Mouse (Mus musculus) intestine, postnatal 0 days (tissue): ENCODE measurements around the gene Ldah. TPM values are rescaled to one million over a fixed set of nuclear protein-coding genes. Genes with fewer than 3 reads are reported as not detected.
A peak's percentile ranks its signal among the peaks of the same experiment; 100 is the strongest.

ENCODE experiments used
- ATAC-seq: fragments of 200-750 bp; cut with Nextera tagmentation; 2 replicates; pipeline ENCODE4 v1.8.0; 2017; ENCODE audit warnings: mild to moderate bottlenecking, moderate TSS enrichment, moderate library complexity
- H3K27ac ChIP-seq: fragments of 300-500 bp; sonication (generic); 2 replicates; pipeline ENCODE4 v1.5.1; 2014; ENCODE audit warnings: mild to moderate bottlenecking, low read depth, low read length, moderate library complexity
- H3K27me3 ChIP-seq: fragments of 300-500 bp; sonication (generic); replicated peaks from 2 replicates; pipeline ENCODE4 v1.6.1; 2014; ENCODE audit warnings: low read length, mixed read lengths; ENCODE audit not compliant: control insufficient read depth, insufficient read depth
- H3K36me3 ChIP-seq: fragments of 300-500 bp; sonication (generic); 2 replicates; pipeline ENCODE4 v1.6.1; 2014; ENCODE audit warnings: mild to moderate bottlenecking, moderate library complexity; ENCODE audit not compliant: control insufficient read depth, insufficient read depth
- H3K4me1 ChIP-seq: fragments of 300-500 bp; sonication (generic); replicated peaks from 2 replicates; pipeline ENCODE4 v1.6.1; 2014; ENCODE audit warnings: antibody characterized with exemption, low read length, mixed read lengths; ENCODE audit not compliant: control insufficient read depth, insufficient read depth
- H3K4me2 ChIP-seq: fragments of 300-500 bp; sonication (generic); replicated peaks from 2 replicates; pipeline ENCODE4 v1.6.1; 2014; ENCODE audit warnings: low read depth, mild to moderate bottlenecking, moderate library complexity
- H3K4me3 ChIP-seq: fragments of 300-500 bp; sonication (generic); 2 replicates; pipeline ENCODE4 v1.5.1; 2014; ENCODE audit warnings: low read depth, low read length
- H3K9ac ChIP-seq: fragments of 300-500 bp; sonication (generic); 2 replicates; pipeline ENCODE4 v1.6.1; 2014; ENCODE audit warnings: mild to moderate bottlenecking, low read depth, low read length
- H3K9me3 ChIP-seq: fragments of 300-500 bp; sonication (generic); 2 replicates; pipeline ENCODE4 v1.6.1; 2016; ENCODE audit warnings: mixed run types; ENCODE audit not compliant: control insufficient read depth
- CTCF ChIP-seq: sonication (generic); IDR thresholded peaks from 2 replicates; pipeline ENCODE4 v1.5.1; 2016; ENCODE audit warnings: low read depth, mild to moderate bottlenecking, control low read depth, antibody characterized with exemption, moderate library complexity
- WGBS: fragments of 180-500 bp; shearing (Covaris S2); extraction: QIAGEN DNeasy Blood & Tissue Kit; methylation state at CpG from one replicate; pipeline ENCODE4 v1.1.7; 2014; 5-methylcytosine and 5-hydroxymethylcytosine counted together
- polyA plus RNA-seq: library from polyadenylated mRNA; unstranded; fragments of >200 nt; fragmentation: Nextera tagmentation; extraction: Ambion mirVana; gene quantifications from 2 replicates; pipeline ENCODE4 v1.2.1, GENCODE M21; 2015

Ldah gene
- polyA plus RNA-seq, 1 experiment from 2014 or later, result 38.0 TPM

DNA sequence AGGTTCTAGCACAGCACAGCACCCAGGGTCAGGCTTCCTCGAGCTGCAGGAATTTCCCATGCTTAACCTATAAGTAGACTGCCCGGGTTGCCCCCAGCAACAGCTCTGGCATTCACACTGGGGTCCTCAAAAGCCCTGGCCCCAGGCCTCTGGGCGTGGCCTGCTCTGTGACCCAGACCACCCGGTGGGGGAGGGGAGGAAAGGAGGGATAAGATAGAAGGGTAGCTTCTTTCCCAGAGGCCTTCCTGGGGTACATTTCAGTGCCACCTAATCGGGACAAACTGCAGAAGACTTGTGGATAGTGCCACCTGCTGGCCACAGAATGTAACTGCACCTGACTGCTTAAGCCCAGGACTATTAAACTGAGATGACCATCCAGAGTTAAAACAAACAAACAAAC lies 98.5 kb downstream of the Ldah start:
- Histone ChIP-seq H3K9me3 (no peaks in the 10 kb centered on the region), H3K4me2 (no peak overlapping the region), H3K36me3 (no peaks in the 10 kb centered on the region), H3K4me3 (no peak overlapping the region), H3K27ac (no peak overlapping the region), H3K4me1 (no peaks in the 10 kb centered on the region), H3K27me3 (peaks cover 53% of the 10 kb centered on the region), H3K9ac (no peak overlapping the region)
- peak; percentile 48; the same call in 1 of the 2 replicates for ATAC-seq
- 4% methylated on average over 5 of the region's 5 CpGs for WGBS
- peak; percentile 92 for TF ChIP-seq CTCF

DNA sequence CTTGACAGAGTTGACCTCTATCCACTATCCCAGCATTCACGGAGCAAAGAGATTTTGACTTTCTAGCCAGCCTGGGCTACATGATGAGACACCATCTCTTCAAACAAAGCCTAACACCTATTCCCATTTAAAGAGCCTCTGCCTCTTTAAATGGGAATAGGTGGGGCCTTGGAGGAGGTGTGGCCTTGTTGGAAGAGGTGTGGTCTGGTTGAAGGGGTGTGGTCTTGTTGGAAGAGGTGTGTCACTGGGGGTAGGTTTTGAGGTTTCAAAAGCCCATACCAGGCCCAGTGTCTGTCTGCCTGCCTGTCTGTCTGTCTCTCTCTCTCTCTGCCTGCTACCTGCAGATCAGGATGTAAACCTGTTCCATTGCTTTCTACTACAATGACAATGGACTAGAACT lies 99.0 kb downstream of the Ldah start:
- H3K4me2 ChIP-seq, result no peak overlapping the region
- no peak overlapping the region for H3K9ac ChIP-seq
- no peak overlapping the region for H3K27ac ChIP-seq
- whole genome bisulfite sequencing, result 71% methylated on average over 1 of the region's 1 CpGs
- no peaks in the 10 kb centered on the region for H3K9me3 ChIP-seq
- no peaks in the 10 kb centered on the region for H3K36me3 ChIP-seq
- H3K27me3 ChIP-seq, result peaks cover 51% of the 10 kb centered on the region
- H3K4me1 ChIP-seq, result no peaks in the 10 kb centered on the region
- H3K4me3 ChIP-seq, result no peak overlapping the region
- TF ChIP-seq CTCF, result no peak
- peak; percentile 40; the same call in 1 of the 2 replicates for ATAC-seq

DNA sequence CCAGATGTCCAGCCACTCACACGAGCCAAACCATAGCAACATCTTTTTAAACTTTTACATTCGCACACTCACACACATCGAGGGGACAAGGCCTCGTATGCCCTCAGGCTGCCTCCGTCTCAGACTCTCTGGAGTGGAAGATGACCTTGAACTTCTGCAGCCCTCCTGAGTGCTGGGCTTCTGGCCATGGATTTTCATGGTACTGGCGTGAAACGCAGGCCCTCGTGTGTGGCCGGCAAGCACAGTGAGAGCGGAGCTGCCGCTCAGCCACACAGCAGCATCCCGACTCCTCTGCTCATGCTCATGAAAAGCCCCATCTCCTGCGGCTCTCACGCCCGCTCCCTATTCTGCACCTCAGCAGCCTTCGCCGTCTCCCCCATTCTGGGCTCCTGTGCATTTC lies 103.1 kb downstream of the Ldah start:
- no peak overlapping the region for H3K27ac ChIP-seq
- peaks cover 15% of the 10 kb centered on the region; the same call in 1 of the 2 replicates for H3K27me3 ChIP-seq
- no peak overlapping the region for H3K4me2 ChIP-seq
- WGBS, result 62% methylated on average over 17 of the region's 17 CpGs
- H3K9me3 ChIP-seq, result no peaks in the 10 kb centered on the region
- H3K36me3 ChIP-seq, result no peaks in the 10 kb centered on the region
- H3K4me3 ChIP-seq, result no peak overlapping the region
- ATAC-seq, result no peak
- TF ChIP-seq CTCF, result no peak
- H3K9ac ChIP-seq, result no peak overlapping the region
- no peaks in the 10 kb centered on the region for H3K4me1 ChIP-seq

DNA sequence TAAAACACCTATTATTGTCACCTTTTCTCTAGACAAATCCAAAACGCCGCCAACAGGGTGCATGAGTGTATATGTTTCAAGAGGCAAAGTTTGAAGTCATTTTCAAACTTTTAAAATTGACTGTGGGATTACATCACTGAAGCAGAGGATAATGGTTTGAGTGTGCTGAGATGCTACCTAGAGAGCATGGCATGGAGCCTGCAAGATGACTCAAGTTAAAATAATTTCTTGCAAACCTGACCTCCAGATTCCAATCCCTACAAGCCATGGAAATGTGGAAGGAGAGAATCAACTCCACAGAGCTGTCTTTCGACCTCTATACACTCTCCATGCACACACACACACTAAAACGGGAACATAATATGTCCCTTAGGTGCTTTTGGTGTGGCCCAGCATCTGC lies 104.4 kb downstream of the Ldah start:
- H3K9me3 ChIP-seq, result no peaks in the 10 kb centered on the region
- no peak for ATAC-seq
- no peak overlapping the region for H3K4me3 ChIP-seq
- H3K4me1 ChIP-seq, result no peaks in the 10 kb centered on the region
- 90% methylated on average over 4 of the region's 4 CpGs for WGBS
- H3K27ac ChIP-seq, result no peak overlapping the region
- no peaks in the 10 kb centered on the region for H3K36me3 ChIP-seq
- TF ChIP-seq CTCF, result no peak
- H3K9ac ChIP-seq, result no peak overlapping the region
- H3K27me3 ChIP-seq, result peaks cover 10% of the 10 kb centered on the region; the same call in 1 of the 2 replicates
- no peak overlapping the region for H3K4me2 ChIP-seq

DNA sequence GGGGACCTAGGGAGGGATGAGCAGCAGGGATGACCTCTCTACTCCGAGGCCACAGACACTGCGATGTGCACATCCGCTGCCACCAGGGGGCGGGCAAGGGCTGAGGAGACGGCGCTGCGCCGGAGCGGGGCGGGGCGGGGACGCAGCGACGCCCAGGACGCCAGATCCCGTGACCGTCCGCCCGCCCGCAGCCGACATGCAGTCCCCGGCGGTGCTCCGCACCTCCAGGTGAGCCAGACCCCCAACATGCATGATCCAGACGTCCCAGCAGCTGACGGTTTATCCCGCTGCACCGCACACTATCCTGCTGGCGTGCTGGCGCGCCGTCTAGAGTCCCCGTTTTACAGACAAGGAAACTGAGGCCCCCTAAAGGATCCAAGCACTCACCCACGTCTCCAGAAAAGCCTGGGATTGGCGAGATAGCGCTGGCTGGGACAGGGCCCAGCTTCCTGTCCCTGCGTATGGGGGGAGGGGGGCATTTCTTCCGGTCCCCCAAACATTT lies 105.4 kb downstream of the Ldah start, which contains the start of gene Hs1bp3:
Gene Hs1bp3, plus strand, starts transcription at position 163 of the 502 bp plus-strand sequence.
- WGBS, result under 1% methylated on average over 38 of the region's 38 CpGs

DNA sequence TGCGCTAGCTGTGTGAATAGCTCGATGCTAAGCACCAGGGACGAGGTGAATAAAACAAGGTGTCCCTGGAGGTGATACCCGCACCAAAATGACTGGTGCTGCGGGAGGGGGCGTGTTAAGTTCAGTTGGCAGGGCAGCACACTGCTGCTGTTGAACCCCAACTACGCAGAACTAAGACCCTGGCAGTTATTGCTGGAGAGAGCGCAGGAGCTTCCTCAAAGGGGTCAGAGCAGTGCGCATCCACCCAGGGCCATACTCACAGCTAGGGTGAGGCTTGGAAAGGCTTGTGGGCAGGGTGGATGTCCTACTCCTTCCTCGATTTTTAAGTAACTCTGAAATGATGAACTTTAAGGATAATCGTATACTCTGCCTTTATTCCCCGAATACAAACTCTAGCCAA lies 105.9 kb downstream of the Ldah start:
- Histone ChIP-seq H3K9me3 (no peaks in the 10 kb centered on the region), H3K4me2 (peak overlapping the region; percentile 85), H3K36me3 (peaks cover 14% of the 10 kb centered on the region), H3K27me3 (peaks cover 10% of the 10 kb centered on the region; the same call in 1 of the 2 replicates), H3K27ac (0 out of 2 replicates have a peak overlapping the region, but pooled peaks have one; percentile 31), H3K9ac (peak overlapping the region; percentile 67), H3K4me1 (no peaks in the 10 kb centered on the region), H3K4me3 (peak overlapping the region; percentile 74)
- TF ChIP-seq CTCF, result no peak
- ATAC-seq, result peak; percentile 2
- WGBS, result 14% methylated on average over 12 of the region's 12 CpGs

More for the DNA sequence above, 105.4 kb downstream of the Ldah start, which contains the start of gene Hs1bp3:
- peak within 1 kb of the TSS; percentile 85 for H3K4me2 ChIP-seq
- peaks cover 10% of the 10 kb centered on the region; the same call in 1 of the 2 replicates for H3K27me3 ChIP-seq
- peak; percentile 99 for TF ChIP-seq CTCF
- ATAC-seq, result peak; percentile 74
- peak within 1 kb of the TSS; percentile 67 for H3K9ac ChIP-seq
- H3K9me3 ChIP-seq, result no peaks in the 10 kb centered on the region
- peaks cover 10% of the 10 kb centered on the region for H3K36me3 ChIP-seq
- H3K4me1 ChIP-seq, result no peaks in the 10 kb centered on the region
- peak within 1 kb of the TSS; percentile 31; the same call in 1 of the 2 replicates for H3K27ac ChIP-seq
- H3K4me3 ChIP-seq, result peak within 1 kb of the TSS; percentile 74

DNA sequence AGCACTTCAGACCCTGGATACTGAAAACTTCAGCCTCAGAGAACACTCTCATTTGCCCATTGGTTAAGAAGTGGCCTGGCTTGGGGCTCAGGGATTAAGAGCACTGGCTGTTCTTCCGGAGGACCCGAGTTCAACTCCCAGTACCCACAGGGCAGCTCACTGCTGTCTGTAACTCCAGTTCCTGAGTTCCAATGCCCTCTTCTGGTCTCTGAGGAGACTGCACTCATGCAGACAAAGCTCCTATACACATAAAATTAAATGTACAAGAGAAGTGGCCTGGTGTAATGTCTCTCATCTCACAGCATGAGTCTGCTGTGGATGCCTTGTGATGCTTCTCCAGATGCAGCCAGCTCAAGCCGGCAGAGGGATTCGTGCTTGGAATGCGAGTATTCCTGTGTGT lies 108.6 kb downstream of the Ldah start:
- peaks cover 2% of the 10 kb centered on the region; the same call in 1 of the 2 replicates for H3K27me3 ChIP-seq
- H3K4me2 ChIP-seq, result no peak overlapping the region
- H3K9me3 ChIP-seq, result no peaks in the 10 kb centered on the region
- H3K4me1 ChIP-seq, result no peaks in the 10 kb centered on the region
- H3K27ac ChIP-seq, result no peak overlapping the region
- no peak overlapping the region for H3K9ac ChIP-seq
- TF ChIP-seq CTCF, result peak; percentile 51
- no peak for ATAC-seq
- H3K4me3 ChIP-seq, result no peak overlapping the region
- 89% methylated on average over 5 of the region's 5 CpGs for WGBS
- H3K36me3 ChIP-seq, result peaks cover 29% of the 10 kb centered on the region
